Mouse (Mus musculus): ENCODE data around the gene Mindy1. TPM values are rescaled to one million over a fixed set of nuclear protein-coding genes. Genes with fewer than 3 reads are reported as not detected.
"Not testable (repeated sequence)": the region's sequence is repeated elsewhere in the genome, so short reads cannot be mapped to it uniquely, and the experiment has no call there.

The Mindy1 gene
- polyA plus RNA-seq, 1 experiment from 2014 or later: 42.9 TPM

DNA sequence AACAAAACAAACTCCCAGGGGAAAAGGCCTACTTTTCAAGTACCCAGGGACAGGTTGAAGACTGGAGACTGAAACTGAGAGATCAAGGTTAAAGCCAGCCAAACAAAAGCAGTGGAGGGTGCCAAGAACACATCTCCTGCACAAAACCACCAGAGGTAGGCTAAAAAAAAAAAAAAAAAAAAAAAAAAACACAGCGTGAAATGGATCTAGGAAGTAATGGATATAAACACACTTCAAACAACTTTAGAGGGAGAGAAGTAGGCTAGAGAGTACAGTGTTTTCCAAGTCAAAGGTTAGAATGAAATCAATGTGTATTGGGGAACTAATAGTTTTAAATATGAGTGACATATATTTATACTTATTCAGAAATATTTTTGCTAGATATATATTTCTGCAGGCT, 50.4 kb downstream of the Mindy1 start:
- Histone ChIP-seq H3K4me3 (no peak overlapping the region), H3K4me2 (no peak overlapping the region), H3K36me3 (peaks cover 92% of the 10 kb centered on the region), H3K4me1 (no peaks in the 10 kb centered on the region), H3K9ac (no peak overlapping the region), H3K27ac (no peak overlapping the region), H3K27me3 (no peaks in the 10 kb centered on the region), H3K9me3 (no peaks in the 10 kb centered on the region)
- no peak for ATAC-seq (ENCODE audit: insufficient number of reproducible peaks, insufficient read depth, low FRiP score, low TSS enrichment, low read depth)
- WGBS: 87% methylated on average over 1 of the region's 1 CpGs

DNA sequence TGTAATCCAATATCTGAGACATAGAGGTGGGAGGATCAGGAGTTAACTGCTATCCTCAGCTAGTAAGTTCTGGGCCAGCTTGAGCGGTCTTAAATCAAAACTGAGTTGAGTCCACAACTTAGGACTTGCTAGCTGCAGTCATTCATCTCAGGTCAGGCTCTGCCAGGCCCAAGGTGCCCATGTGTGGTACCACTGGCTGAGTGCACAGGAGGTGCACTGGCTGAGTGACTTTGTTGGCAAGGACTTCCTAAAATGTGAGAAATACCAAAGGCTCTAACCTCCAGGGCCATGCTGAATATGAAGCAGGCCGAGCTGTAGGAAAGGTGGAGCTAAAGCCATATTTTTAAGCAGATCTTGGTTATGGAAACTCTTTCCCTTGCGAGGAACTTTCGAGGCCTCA, 56.2 kb downstream of the Mindy1 start:
- peaks cover 97% of the 10 kb centered on the region for H3K36me3 ChIP-seq
- H3K27ac ChIP-seq: no peak overlapping the region
- no peaks in the 10 kb centered on the region for H3K9me3 ChIP-seq
- H3K4me2 ChIP-seq: no peak overlapping the region
- no peaks in the 10 kb centered on the region for H3K4me1 ChIP-seq
- H3K27me3 ChIP-seq: no peaks in the 10 kb centered on the region
- no peak overlapping the region for H3K4me3 ChIP-seq
- WGBS: 94% methylated on average over 4 of the region's 4 CpGs
- no peak for ATAC-seq (ENCODE audit: insufficient number of reproducible peaks, insufficient read depth, low FRiP score, low TSS enrichment, low read depth)
- H3K9ac ChIP-seq: no peak overlapping the region

DNA sequence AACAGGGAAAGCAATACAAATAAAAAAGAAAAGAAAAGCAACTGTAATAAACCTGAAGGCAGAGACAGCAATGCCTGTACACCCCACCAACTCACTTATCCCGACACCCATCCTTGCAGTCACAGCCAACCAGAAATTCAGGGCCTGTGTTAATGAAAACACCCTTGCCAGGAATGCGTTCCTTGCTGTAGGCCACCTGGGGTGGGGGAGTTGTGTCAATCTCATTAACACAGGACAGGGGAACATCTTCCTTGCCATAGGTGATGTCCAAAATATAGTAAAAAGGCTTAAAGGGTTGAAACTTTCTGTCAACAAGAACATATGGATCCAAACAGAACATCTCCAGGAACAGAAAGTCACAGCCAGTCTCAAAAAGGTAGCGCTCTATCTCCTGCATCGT, 57.1 kb downstream of the Mindy1 start:
- Histone ChIP-seq H3K9ac (no peak overlapping the region), H3K4me2 (no peak overlapping the region), H3K9me3 (no peaks in the 10 kb centered on the region), H3K4me1 (no peaks in the 10 kb centered on the region), H3K4me3 (no peak overlapping the region), H3K27ac (no peak overlapping the region), H3K27me3 (no peaks in the 10 kb centered on the region), H3K36me3 (peaks cover 97% of the 10 kb centered on the region)
- 94% methylated on average over 4 of the region's 4 CpGs for WGBS
- ATAC-seq (ENCODE audit: insufficient number of reproducible peaks, insufficient read depth, low FRiP score, low TSS enrichment, low read depth): no peak

DNA sequence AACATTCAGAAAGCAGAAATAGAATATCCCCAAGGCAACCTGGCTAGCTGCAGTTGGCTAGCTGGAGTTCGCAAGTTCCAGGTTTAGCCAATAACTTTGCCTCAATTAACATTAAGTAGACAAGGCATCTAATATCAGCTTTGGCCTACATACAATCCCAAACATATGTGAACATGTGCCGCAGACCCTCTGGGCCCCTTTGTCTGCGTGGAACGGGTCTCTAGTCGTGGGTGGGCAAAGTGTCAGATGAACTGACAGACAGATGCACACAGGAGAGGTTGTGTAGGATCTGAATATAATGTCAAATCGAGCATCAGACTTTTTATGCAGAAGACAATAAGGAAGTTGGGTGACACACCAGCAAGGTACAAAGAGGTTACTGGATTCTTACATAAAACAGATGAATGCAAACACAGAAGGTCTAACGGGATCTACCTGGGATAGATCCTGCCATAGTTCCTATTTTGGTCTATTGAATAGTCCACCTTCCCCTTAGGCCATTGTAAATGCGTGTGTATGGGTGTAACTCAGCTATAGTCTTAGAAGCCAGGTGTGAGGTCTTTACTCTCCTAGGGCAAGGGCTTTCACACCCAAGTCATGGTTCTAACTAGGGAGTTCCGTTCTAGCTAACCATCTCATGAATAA, 62.3 kb downstream of the Mindy1 start:
- WGBS: 93% methylated on average over 9 of the region's 9 CpGs
- not testable (repeated sequence) for H3K4me3 ChIP-seq; H3K9ac ChIP-seq; H3K9me3 ChIP-seq; H3K4me2 ChIP-seq; H3K27ac ChIP-seq; H3K27me3 ChIP-seq; ATAC-seq (ENCODE audit: insufficient number of reproducible peaks, insufficient read depth, low FRiP score, low TSS enrichment, low read depth); H3K4me1 ChIP-seq
- H3K36me3 ChIP-seq: peaks cover 91% of the 10 kb centered on the region

Other genes starting within 250 kb of the Mindy1 start
- gene Psmd4, start 238.7 kb upstream of the Mindy1 start, polyA plus RNA-seq (2015; fragmentation: Nextera tagmentation; extraction: Ambion mirVana): 286 and 293 TPM in 2 replicates
- gene Pip5k1a, start 174.4 kb upstream of the Mindy1 start, polyA plus RNA-seq (2015; fragmentation: Nextera tagmentation; extraction: Ambion mirVana): 23.8 and 26.3 TPM in 2 replicates
- gene Vps72, start 170.3 kb upstream of the Mindy1 start, polyA plus RNA-seq (2015; fragmentation: Nextera tagmentation; extraction: Ambion mirVana): 185 and 213 TPM in 2 replicates
- 0.65 and 0.69 TPM in 2 replicates for gene Tmod4, start 156.9 kb upstream of the Mindy1 start, polyA plus RNA-seq (2015; fragmentation: Nextera tagmentation; extraction: Ambion mirVana)
- 75.2 and 81.8 TPM in 2 replicates for gene Scnm1, start 147.3 kb upstream of the Mindy1 start, polyA plus RNA-seq (2015; fragmentation: Nextera tagmentation; extraction: Ambion mirVana)
- 17.0 and 19.3 TPM in 2 replicates for gene Lysmd1, start 147.3 kb upstream of the Mindy1 start, polyA plus RNA-seq (2015; fragmentation: Nextera tagmentation; extraction: Ambion mirVana)
- gene Tnfaip8l2, start 139.0 kb upstream of the Mindy1 start, polyA plus RNA-seq (2015; fragmentation: Nextera tagmentation; extraction: Ambion mirVana): 2.7 and 4.7 TPM in 2 replicates
- gene Sema6c, start 120.9 kb upstream of the Mindy1 start, polyA plus RNA-seq (2015; fragmentation: Nextera tagmentation; extraction: Ambion mirVana): 9.4 and 10.1 TPM in 2 replicates
- gene Gabpb2, start 63.4 kb upstream of the Mindy1 start, polyA plus RNA-seq (2015; fragmentation: Nextera tagmentation; extraction: Ambion mirVana): 13.9 and 14.2 TPM in 2 replicates
- gene Cdc42se1, start 52.6 kb upstream of the Mindy1 start, polyA plus RNA-seq (2015; fragmentation: Nextera tagmentation; extraction: Ambion mirVana): 89.6 and 91.2 TPM in 2 replicates
- 18.8 and 20.3 TPM in 2 replicates for gene Mllt11, start 49.2 kb upstream of the Mindy1 start, polyA plus RNA-seq (2015; fragmentation: Nextera tagmentation; extraction: Ambion mirVana)
- gene Gm128, start 39.7 kb upstream of the Mindy1 start, polyA plus RNA-seq (2015; fragmentation: Nextera tagmentation; extraction: Ambion mirVana): 0.46 and 0.61 TPM in 2 replicates
- 4.9 and 6.2 TPM in 2 replicates for gene Bnipl, start 30.2 kb upstream of the Mindy1 start, polyA plus RNA-seq (2015; fragmentation: Nextera tagmentation; extraction: Ambion mirVana)
- gene Prune1, start 731 bp downstream of the Mindy1 start, polyA plus RNA-seq (2015; fragmentation: Nextera tagmentation; extraction: Ambion mirVana): 21.6 and 23.5 TPM in 2 replicates
- gene Anxa9, start 25.8 kb downstream of the Mindy1 start, polyA plus RNA-seq (2015; fragmentation: Nextera tagmentation; extraction: Ambion mirVana): 1.7 and 2.4 TPM in 2 replicates
- gene Cers2, start 33.4 kb downstream of the Mindy1 start, polyA plus RNA-seq (2015; fragmentation: Nextera tagmentation; extraction: Ambion mirVana): 168 and 170 TPM in 2 replicates
- gene Setdb1, start 75.9 kb downstream of the Mindy1 start, polyA plus RNA-seq (2015; fragmentation: Nextera tagmentation; extraction: Ambion mirVana): 49.8 and 51.5 TPM in 2 replicates
- gene 4930558C23Rik, start 121.5 kb downstream of the Mindy1 start, polyA plus RNA-seq (2015; fragmentation: Nextera tagmentation; extraction: Ambion mirVana): 0.39 TPM in 1 of 2 replicates, not detected in the other
- gene Arnt, start 153.0 kb downstream of the Mindy1 start, polyA plus RNA-seq (2015; fragmentation: Nextera tagmentation; extraction: Ambion mirVana): 53.2 and 60.8 TPM in 2 replicates
- gene Ctsk, start 217.9 kb downstream of the Mindy1 start, polyA plus RNA-seq (2015; fragmentation: Nextera tagmentation; extraction: Ambion mirVana): 37.9 and 41.4 TPM in 2 replicates
- 11.8 and 12.6 TPM in 2 replicates for gene Ctss, start 245.4 kb downstream of the Mindy1 start, polyA plus RNA-seq (2015; fragmentation: Nextera tagmentation; extraction: Ambion mirVana)

Measured in embryonic facial prominence, embryonic 13.5 days (tissue).